Mouse (Mus musculus): ENCODE results near the gene Primpol. TPM values are rescaled to one million over a fixed set of nuclear protein-coding genes. Genes with fewer than 3 reads are reported as not detected.

The Primpol gene
- polyA plus RNA-seq (2012; rRNA removed) = 0.20 and 0.38 TPM in 2 replicates

GRCm38 (mm10) chr8:46616879-46617689, at the start of gene Primpol, which contains the start of gene Casp3:
TSS of gene Primpol (minus strand) at chr8:46617212.
TSS of gene Casp3 (plus strand) at chr8:46617291.

GRCm38 (mm10) chr8:46551615-46552440, 65.2 kb downstream of the Primpol start, which contains the start of gene Cenpu:
TSS of gene Cenpu (plus strand) at chr8:46552028.

Other genes starting within 250 kb of the Primpol start
- gene Acsl1, start 146.2 kb downstream of the Primpol start, polyA plus RNA-seq (2012; rRNA removed) = 12.5 and 15.5 TPM in 2 replicates
- gene Cenpu, start 65.2 kb downstream of the Primpol start, polyA plus RNA-seq (2012; rRNA removed) = 0.86 and 1.4 TPM in 2 replicates
- gene Casp3, start 79 bp upstream of the Primpol start, polyA plus RNA-seq (2012; rRNA removed) = 0.84 and 1.5 TPM in 2 replicates
- gene Irf2, start 122.5 kb upstream of the Primpol start, polyA plus RNA-seq (2012; rRNA removed) = 4.4 and 6.8 TPM in 2 replicates

All from stomach, adult 2 months (tissue).